ENCODE assay signal across 23 mouse cellular contexts in genomic region chr12:99197031-99197430, GRCm38 (mm10).
A peak's percentile ranks its signal among the peaks of the same experiment; 100 is the strongest.
DNase-seq lines count a peak whose midpoint lies in the region; ATAC-seq and TF ChIP-seq lines count a peak whose summit lies in the region.
"Had no signal": no experiment of that assay in that cellular context is flagged by ENCODE, and none has a peak within 500 bp of the region (broad histone marks: within the 10 kb centered on the region; RNA-seq: fewer than 3 reads in every experiment).

No protein-coding gene starts in this region.

- no peak overlapping the region for H3K4me3 ChIP-seq in forebrain, postnatal 0 days (ENCODE audit: low read depth, low read length)
- no peak overlapping the region for H3K4me3 ChIP-seq in forebrain, embryonic 15.5 days
- peak overlapping the region; percentile 22; the same call in 1 of the 2 replicates for H3K4me3 ChIP-seq in layer of hippocampus, adult 2 months
- H3K4me3 ChIP-seq: embryonic facial prominence, embryonic 12.5 days; midbrain, embryonic 10.5 days had no signal

- no peak for DNase-seq in forebrain, postnatal 0 days
- DNase-seq in layer of hippocampus, adult 2 months (ENCODE audit: low spot score in 2 of 2), result peak; percentile 42 to 52
- no peak for DNase-seq in layer of hippocampus, adult 11-12 months (ENCODE audit: low spot score)
- peak; percentile 14 for DNase-seq in T-cell, adult 2 months (ENCODE audit: low spot score)
- peak; percentile 23 for DNase-seq in mesoderm, embryonic 11.5 days (ENCODE audit: low read depth, low spot score)
- DNase-seq in left cerebral cortex, adult 9 months (ENCODE audit: low spot score in 2 of 2), result no peak
- DNase-seq in ovary, postnatal 14 days (ENCODE audit: low spot score), result no peak
- DNase-seq: adrenal gland, adult 2 months; cerebellum, adult 18-20 months; cerebellum, postnatal 25 days; kidney, adult 18-20 months; right cerebral cortex, adult 18-20 months; thymus, adult 2 months; thymus, postnatal 4 days had no signal

- H3K27ac ChIP-seq in forebrain, postnatal 0 days (ENCODE audit: low read depth, low read length), result no peak overlapping the region
- H3K27ac ChIP-seq in forebrain, embryonic 15.5 days (replicated peaks), result no peak overlapping the region
- H3K27ac ChIP-seq in layer of hippocampus, adult 2 months, result peak overlapping the region; percentile 59; the same call in 1 of the 2 replicates
- H3K27ac ChIP-seq: embryonic facial prominence, embryonic 12.5 days; kidney, postnatal 0 days; macrophage; midbrain, embryonic 10.5 days; stomach, postnatal 0 days had no signal

- H3K4me2 ChIP-seq in forebrain, postnatal 0 days (ENCODE audit: low read depth), result no peak overlapping the region
- H3K4me2 ChIP-seq in forebrain, embryonic 15.5 days (replicated peaks), result no peak overlapping the region
- H3K4me2 ChIP-seq: embryonic facial prominence, embryonic 12.5 days; heart, embryonic 11.5 days had no signal

- H3K36me3 ChIP-seq in forebrain, postnatal 0 days (ENCODE audit: insufficient read depth), result peaks cover 9% of the 10 kb centered on the region; the same call in 1 of the 2 replicates
- H3K36me3 ChIP-seq in forebrain, embryonic 15.5 days, result peaks cover 4% of the 10 kb centered on the region; the same call in 1 of the 2 replicates

- WGBS in forebrain, postnatal 0 days, result 62% methylated on average over 7 of the region's 7 CpGs
- WGBS in forebrain, embryonic 15.5 days, result 52% methylated on average over 7 of the region's 7 CpGs

- H3K9me3 ChIP-seq in forebrain, postnatal 0 days (ENCODE audit: low read length), result no peaks in the 10 kb centered on the region
- H3K9me3 ChIP-seq in forebrain, embryonic 15.5 days, result no peaks in the 10 kb centered on the region
- H3K9me3 ChIP-seq: embryonic facial prominence, embryonic 12.5 days; midbrain, embryonic 10.5 days had no signal

- no peak for TF ChIP-seq CTCF in forebrain, postnatal 0 days (IDR thresholded peaks at IDR 0.05; ENCODE audit: low read depth)
- no peak for TF ChIP-seq CTCF in layer of hippocampus, adult 2 months (conservative IDR thresholded peaks at IDR 0.05)

- H3K27me3 ChIP-seq in forebrain, postnatal 0 days (ENCODE audit: insufficient read depth, low read length), result no peaks in the 10 kb centered on the region
- no peaks in the 10 kb centered on the region for H3K27me3 ChIP-seq in forebrain, embryonic 15.5 days
- H3K27me3 ChIP-seq: CH12.LX; embryonic facial prominence, embryonic 12.5 days; Patski had no signal

- H3K4me1 ChIP-seq in forebrain, postnatal 0 days (ENCODE audit: insufficient read depth), result no peaks in the 10 kb centered on the region
- H3K4me1 ChIP-seq in forebrain, embryonic 15.5 days, result peaks cover 15% of the 10 kb centered on the region; the same call in 1 of the 2 replicates
- H3K4me1 ChIP-seq: embryonic facial prominence, embryonic 12.5 days had no signal

- peak; percentile 50 for ATAC-seq in forebrain, postnatal 0 days
- ATAC-seq in forebrain, embryonic 15.5 days (replicated peaks), result no peak
- ATAC-seq: Patski had no signal

- no peak overlapping the region for H3K9ac ChIP-seq in forebrain, postnatal 0 days
- H3K9ac ChIP-seq in forebrain, embryonic 15.5 days (replicated peaks), result no peak overlapping the region
- H3K9ac ChIP-seq: embryonic facial prominence, embryonic 12.5 days had no signal

Comparison
In these comparisons a context has a peak if more than half of its experiments do, and no peak if none do; other contexts are left out.
1. DNase-seq: peak in layer of hippocampus, adult 2 months (2 of 2), T-cell, adult 2 months (single experiment) and mesoderm, embryonic 11.5 days (single experiment); none in forebrain, postnatal 0 days (single experiment), layer of hippocampus, adult 11-12 months (single experiment), left cerebral cortex, adult 9 months (0 of 2) and ovary, postnatal 14 days (single experiment).